Mouse (Mus musculus) myocyte (in vitro differentiated cells): ENCODE measurements around the gene Nacc1. TPM values are rescaled to one million over a fixed set of nuclear protein-coding genes. Genes with fewer than 3 reads are reported as not detected.

ENCODE experiments used
- H3K27me3 ChIP-seq: one replicate; pipeline ENCODE4 v1.6.1; 2011; ENCODE audit not compliant: control insufficient read depth, insufficient read depth, insufficient read length
- H3K36me3 ChIP-seq: one replicate; pipeline ENCODE4 v1.6.1; 2011; ENCODE audit not compliant: control insufficient read depth, insufficient read depth
- H3K4me2 ChIP-seq: one replicate; pipeline ENCODE4 v1.6.1; 2011; ENCODE audit warnings: low read depth, control low read depth
- H3K4me3 ChIP-seq: one replicate; pipeline ENCODE4 v1.5.1; 2011; ENCODE audit warnings: mild to moderate bottlenecking, control low read depth, moderate library complexity
- H3K79me2 ChIP-seq: one replicate; pipeline ENCODE4 v1.6.1; 2011; ENCODE audit not compliant: control insufficient read depth, insufficient read depth
- H3ac ChIP-seq: one replicate; pipeline ENCODE4 v1.6.1; 2011; ENCODE audit not compliant: control insufficient read depth, insufficient read length
- CEBPB ChIP-seq: IDR thresholded peaks from 2 replicates; pipeline ENCODE4 v1.6.1; 2011; ENCODE audit warnings: mild to moderate bottlenecking, moderate library complexity; ENCODE audit not compliant: poor library complexity, insufficient read depth, severe bottlenecking
- E2F4 ChIP-seq: IDR thresholded peaks from one replicate; pipeline ENCODE4 v1.6.1; 2011; ENCODE audit warnings: mild to moderate bottlenecking, control low read depth, moderate library complexity; ENCODE audit not compliant: insufficient read depth
- MAX ChIP-seq: IDR thresholded peaks from one replicate; pipeline ENCODE4 v1.6.1; 2011; ENCODE audit warnings: low read depth, mild to moderate bottlenecking, control low read depth
- MYOD1 ChIP-seq, 3 experiments: IDR thresholded peaks; one replicate each; pipeline ENCODE4 v1.6.1; 2011; ENCODE audit warnings: control low read depth in 2 of 3, low read depth in 2 of 3, mild to moderate bottlenecking in 2 of 3, moderate library complexity in 1 of 3; ENCODE audit not compliant: insufficient read length in 2 of 3, control insufficient read depth in 1 of 3
- MYOG ChIP-seq, 3 experiments: IDR thresholded peaks; one replicate each; pipeline ENCODE4 v1.6.1; 2011; ENCODE audit warnings: control low read depth in 2 of 3, low read depth in 2 of 3, mild to moderate bottlenecking in 2 of 3; ENCODE audit not compliant: insufficient read length in 2 of 3, control insufficient read depth in 1 of 3, insufficient read depth in 1 of 3
- POLR2A ChIP-seq: IDR thresholded peaks from one replicate; pipeline ENCODE4 v1.6.1; 2011; ENCODE audit warnings: low read depth, mild to moderate bottlenecking, control low read depth, moderate library complexity; ENCODE audit not compliant: insufficient read length
- POLR2AphosphoS2 ChIP-seq: IDR thresholded peaks from one replicate; pipeline ENCODE4 v1.6.1; 2011; ENCODE audit warnings: low read depth, control low read depth; ENCODE audit not compliant: insufficient read length
- REST ChIP-seq: IDR thresholded peaks from one replicate; pipeline ENCODE4 v1.6.1; 2011; ENCODE audit warnings: mild to moderate bottlenecking, control low read depth, moderate library complexity; ENCODE audit not compliant: insufficient read depth, insufficient read length
- SRF ChIP-seq: IDR thresholded peaks from one replicate; pipeline ENCODE4 v1.6.1; 2011; ENCODE audit warnings: low read depth; ENCODE audit not compliant: control insufficient read depth, insufficient read length
- TCF12 ChIP-seq: IDR thresholded peaks from one replicate; pipeline ENCODE4 v1.6.1; 2011; ENCODE audit warnings: mild to moderate bottlenecking, control low read depth; ENCODE audit not compliant: poor library complexity, insufficient read depth, severe bottlenecking
- TCF3 ChIP-seq: IDR thresholded peaks from one replicate; pipeline ENCODE4 v1.6.1; 2011; ENCODE audit warnings: low read depth, control low read depth; ENCODE audit not compliant: insufficient read length
- USF1 ChIP-seq: IDR thresholded peaks from one replicate; pipeline ENCODE4 v1.6.1; 2011; ENCODE audit warnings: low read depth, mild to moderate bottlenecking, control low read depth, moderate library complexity
- polyA plus RNA-seq: library from polyadenylated mRNA; unstranded; fragments of >200 nt; fragmentation: generic; extraction: Trizol; gene quantifications from one replicate; pipeline ENCODE4 v1.2.1, GENCODE M21; 2012; ENCODE audit warnings: missing spikeins

Nacc1 gene
- polyA plus RNA-seq, 1 experiment, result 56.1 TPM

DNA sequence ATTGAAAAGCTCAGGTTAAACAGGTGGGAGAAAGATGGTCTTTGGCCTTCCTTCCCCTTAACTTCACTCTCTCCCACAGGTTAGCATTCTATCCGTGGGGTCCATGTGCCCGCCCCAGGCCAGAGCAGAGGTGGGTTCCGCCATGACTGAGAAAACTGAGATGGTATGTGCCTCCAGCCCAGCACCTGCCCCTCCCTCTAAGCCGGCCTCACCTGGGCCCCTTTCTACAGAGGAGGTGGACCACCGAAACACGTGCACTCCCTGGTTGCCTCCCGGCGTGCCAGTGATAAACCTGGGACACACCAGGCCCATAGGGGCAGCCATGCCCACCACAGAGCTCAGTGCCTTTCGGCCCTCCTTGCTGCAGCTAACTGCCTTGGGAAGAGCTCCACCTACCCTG, 14.9 kb upstream of the Nacc1 start:
- Histone ChIP-seq H3K4me3 (no peak overlapping the region), H3K79me2 (no peaks in the 10 kb centered on the region), H3K36me3 (no peaks in the 10 kb centered on the region), H3ac (no peak overlapping the region), H3K27me3 (no peaks in the 10 kb centered on the region), H3K4me2 (no peak overlapping the region)
- TF ChIP-seq TCF12 (no peak), MYOD1 (IDR thresholded peaks at IDR 0.05; ENCODE audit: control insufficient read depth in 1 of 3, insufficient read length in 2 of 3, low read depth in 2 of 3) (no peak), MYOG (IDR thresholded peaks at IDR 0.05; ENCODE audit: control insufficient read depth in 1 of 3, insufficient read depth in 1 of 3, insufficient read length in 2 of 3, low read depth in 2 of 3) (no peak), POLR2A (no peak), USF1 (no peak), POLR2AphosphoS2 (no peak), SRF (no peak), MAX (no peak), E2F4 (no peak), CEBPB (no peak), REST (no peak), TCF3 (no peak)

- Histone ChIP-seq H3K27me3 (no peaks in the 10 kb centered on the region), H3K79me2 (no peaks in the 10 kb centered on the region), H3K36me3 (no peaks in the 10 kb centered on the region), H3K4me3 (no peak within 1 kb of the TSS), H3K4me2 (no peak within 1 kb of the TSS), H3ac (no peak within 1 kb of the TSS)
- no peak for TF ChIP-seq REST
- no peak for TF ChIP-seq MYOD1 (IDR thresholded peaks at IDR 0.05; ENCODE audit: control insufficient read depth in 1 of 3, insufficient read length in 2 of 3, low read depth in 2 of 3)
- TF ChIP-seq TCF3, result no peak
- TF ChIP-seq POLR2A, result no peak
- TF ChIP-seq SRF, result no peak
- TF ChIP-seq MYOG (IDR thresholded peaks at IDR 0.05; ENCODE audit: control insufficient read depth in 1 of 3, insufficient read depth in 1 of 3, insufficient read length in 2 of 3, low read depth in 2 of 3), result no peak
- no peak for TF ChIP-seq MAX
- TF ChIP-seq CEBPB, result no peak
- no peak for TF ChIP-seq TCF12
- no peak for TF ChIP-seq POLR2AphosphoS2
- no peak for TF ChIP-seq USF1
- TF ChIP-seq E2F4, result no peak
These were observed 13.6 kb upstream of the Nacc1 start, which contains the start of gene Lyl1 for GRCm38 (mm10) chr8:84700941-84701911. Gene Lyl1, plus strand, starts transcription at chr8:84701457.

DNA sequence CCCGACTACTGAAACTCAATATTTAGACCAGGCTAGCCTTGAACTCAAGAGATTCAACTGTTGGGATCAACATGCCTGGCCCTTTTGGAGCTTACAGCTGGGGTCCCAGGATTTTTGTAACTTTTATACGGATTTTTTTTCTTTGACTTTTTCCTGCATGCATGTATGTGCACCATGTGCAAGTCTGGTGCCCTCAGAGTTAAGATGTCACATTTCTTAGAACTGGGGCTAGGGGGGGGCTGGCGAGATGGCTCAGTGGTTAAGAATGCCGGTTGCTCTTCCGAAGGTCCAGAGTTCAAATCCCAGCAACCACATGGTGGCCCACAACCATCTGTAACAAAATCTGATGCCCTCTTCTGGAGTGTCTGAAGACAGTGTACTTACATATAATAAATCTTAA, 12.9 kb upstream of the Nacc1 start:
- H3ac ChIP-seq, result no peak overlapping the region
- H3K4me2 ChIP-seq, result no peak overlapping the region
- no peak overlapping the region for H3K4me3 ChIP-seq
- no peaks in the 10 kb centered on the region for H3K27me3 ChIP-seq
- H3K36me3 ChIP-seq, result no peaks in the 10 kb centered on the region
- TF ChIP-seq REST (no peak), POLR2AphosphoS2 (no peak), E2F4 (no peak), SRF (no peak), USF1 (no peak), MAX (no peak), POLR2A (no peak), TCF12 (no peak), MYOD1 (IDR thresholded peaks at IDR 0.05; ENCODE audit: control insufficient read depth in 1 of 3, insufficient read length in 2 of 3, low read depth in 2 of 3) (no peak), CEBPB (no peak), TCF3 (no peak)
- H3K79me2 ChIP-seq, result no peaks in the 10 kb centered on the region

GRCm38 (mm10) chr8:84699861-84700322, 12.2 kb upstream of the Nacc1 start:
- no peak overlapping the region for H3K4me2 ChIP-seq

More at GRCm38 (mm10) chr8:84699861-84700322, 12.2 kb upstream of the Nacc1 start:
- no peak for TF ChIP-seq POLR2A
- TF ChIP-seq SRF, result no peak
- no peak for TF ChIP-seq MYOG (IDR thresholded peaks at IDR 0.05; ENCODE audit: control insufficient read depth in 1 of 3, insufficient read depth in 1 of 3, insufficient read length in 2 of 3, low read depth in 2 of 3)
- no peak for TF ChIP-seq MAX
- no peak for TF ChIP-seq USF1
- TF ChIP-seq POLR2AphosphoS2, result no peak
- no peak for TF ChIP-seq TCF12
- no peak for TF ChIP-seq REST
- Histone ChIP-seq H3K4me3 (no peak overlapping the region), H3K79me2 (no peaks in the 10 kb centered on the region), H3K36me3 (no peaks in the 10 kb centered on the region), H3ac (no peak overlapping the region), H3K27me3 (no peaks in the 10 kb centered on the region)
